Mouse (Mus musculus) CD4-positive, CD25-positive, alpha-beta regulatory T cell, adult 2 months (primary cell): ENCODE measurements around the gene Gm21988.

ENCODE experiments used
- DNase-seq: peaks from one replicate; pipeline ENCODE4 v3.0.0-alpha.2; 2012; ENCODE audit warnings: low read depth, low spot score

The Gm21988 gene

DNA sequence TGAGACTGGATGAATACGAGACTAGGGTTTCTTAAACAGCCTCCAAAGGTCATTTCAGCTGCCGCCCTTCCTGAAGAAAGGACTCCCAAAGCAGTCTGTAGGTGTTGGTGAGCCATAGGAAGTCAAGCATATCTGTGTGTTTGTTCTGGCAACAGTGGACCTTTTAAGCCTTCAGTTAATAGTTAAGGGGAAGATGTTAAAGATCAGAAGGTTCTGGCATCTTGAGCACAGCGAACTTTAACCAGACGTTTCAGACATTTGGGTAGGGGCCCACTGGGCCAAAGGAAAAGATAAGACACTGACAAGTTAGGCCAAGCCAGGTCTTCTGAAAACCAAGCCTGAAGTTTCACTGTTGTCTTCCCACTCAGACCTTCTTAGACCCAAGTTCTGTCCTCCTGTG is 21.6 kb downstream of the Gm21988 start:
- no peak for DNase-seq

GRCm38 (mm10) chr11:70216103-70216502 is 23.5 kb downstream of the Gm21988 start:
- no peak for DNase-seq

- DNase-seq: no peak
Measured at GRCm38 (mm10) chr11:70215301-70215700, 24.3 kb downstream of the Gm21988 start.

- no peak for DNase-seq
Measured at GRCm38 (mm10) chr11:70214856-70215209, 24.8 kb downstream of the Gm21988 start.

- no peak for DNase-seq
Measured at GRCm38 (mm10) chr11:70214191-70214855, 25.3 kb downstream of the Gm21988 start.

DNA sequence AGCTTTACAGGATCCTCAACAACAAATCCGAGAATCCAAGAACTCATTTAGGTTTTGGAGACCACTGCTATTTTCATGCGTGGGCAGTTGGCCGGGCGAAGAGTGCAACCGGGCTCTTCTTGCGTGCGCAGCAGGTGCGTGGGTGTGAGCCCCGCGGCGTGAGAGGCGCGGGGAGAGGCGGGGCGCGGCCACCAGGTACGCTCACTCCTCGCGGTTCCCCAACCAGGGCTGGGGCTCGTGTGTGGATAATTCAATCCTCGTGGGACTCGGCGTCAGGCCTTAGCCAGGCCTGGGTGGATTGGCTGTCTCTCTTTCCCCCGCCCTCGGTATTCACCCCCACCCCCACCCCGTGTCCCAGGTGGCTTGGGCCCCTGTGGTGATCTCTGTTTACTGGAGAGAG is 25.9 kb downstream of the Gm21988 start:
- DNase-seq: peak; percentile 47

- DNase-seq: peak; percentile 79
Measured at GRCm38 (mm10) chr11:70212896-70213295, 26.7 kb downstream of the Gm21988 start.

- no peak for DNase-seq
Measured at GRCm38 (mm10) chr11:70212423-70212822, 27.2 kb downstream of the Gm21988 start, which contains the start of gene Slc16a11. TSS of gene Slc16a11 (plus strand) at chr11:70212752.

DNA sequence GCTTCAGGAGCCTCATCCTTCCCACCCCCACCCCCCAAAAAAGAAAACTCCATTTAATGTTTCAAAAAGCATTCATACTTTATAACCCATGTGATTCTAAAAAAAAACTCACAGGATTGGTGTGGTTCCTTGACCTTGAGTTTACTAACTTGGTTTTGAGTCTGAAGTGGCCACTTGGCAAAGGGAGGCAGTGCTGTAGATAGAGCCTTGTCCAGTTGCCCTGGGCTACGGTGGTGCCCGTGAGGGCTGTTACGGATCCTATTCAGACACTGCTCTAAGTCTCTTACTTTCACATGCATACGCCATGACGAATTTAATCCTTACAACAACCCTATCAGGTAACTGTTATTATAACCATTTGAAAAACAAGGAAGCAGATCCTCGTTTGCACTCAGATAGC is 27.7 kb downstream of the Gm21988 start:
- no peak for DNase-seq

DNA sequence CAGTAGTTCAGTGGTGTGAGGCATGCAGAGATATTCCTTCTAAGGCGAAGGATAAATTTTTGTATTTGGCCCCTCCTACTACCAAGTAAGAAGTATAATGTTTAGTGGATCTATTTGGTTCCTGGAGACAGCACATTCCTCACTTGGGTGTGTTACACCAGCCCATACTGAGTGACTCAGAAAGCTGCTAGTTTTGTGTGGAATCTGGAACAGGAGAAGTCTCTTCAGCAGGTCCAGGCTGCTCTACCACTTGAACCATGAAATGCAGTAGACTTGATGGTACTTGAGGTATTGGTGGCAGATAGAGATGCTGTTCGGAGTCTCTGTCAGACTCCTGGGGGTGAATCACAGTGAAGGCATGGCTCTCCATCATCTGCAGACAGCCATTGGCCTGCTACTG is 28.9 kb downstream of the Gm21988 start:
- DNase-seq: no peak

- DNase-seq: no peak
Measured at GRCm38 (mm10) chr11:70208778-70209388, 30.7 kb downstream of the Gm21988 start.

- no peak for DNase-seq
Measured at GRCm38 (mm10) chr11:70207283-70207682, 32.3 kb downstream of the Gm21988 start.

DNA sequence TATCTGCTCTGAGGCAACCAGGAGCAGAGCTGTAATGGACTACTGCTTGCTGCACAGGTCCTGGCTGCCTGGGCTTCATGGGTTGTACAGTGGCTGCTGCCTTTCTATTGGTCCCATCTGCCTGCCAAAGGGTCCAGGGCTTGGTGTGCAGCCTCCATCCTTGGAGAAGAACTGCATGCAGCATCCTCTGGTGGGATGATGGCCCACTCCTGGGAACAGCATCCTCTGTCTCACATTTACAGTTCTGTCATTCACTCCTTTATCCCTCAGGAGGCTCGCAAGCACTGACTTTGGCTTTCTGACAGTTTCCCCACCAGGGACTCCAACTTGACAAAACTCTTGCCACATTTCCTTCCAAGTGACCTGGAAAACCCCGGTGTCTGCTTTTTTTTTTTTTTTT is 32.8 kb downstream of the Gm21988 start:
- no peak for DNase-seq

DNA sequence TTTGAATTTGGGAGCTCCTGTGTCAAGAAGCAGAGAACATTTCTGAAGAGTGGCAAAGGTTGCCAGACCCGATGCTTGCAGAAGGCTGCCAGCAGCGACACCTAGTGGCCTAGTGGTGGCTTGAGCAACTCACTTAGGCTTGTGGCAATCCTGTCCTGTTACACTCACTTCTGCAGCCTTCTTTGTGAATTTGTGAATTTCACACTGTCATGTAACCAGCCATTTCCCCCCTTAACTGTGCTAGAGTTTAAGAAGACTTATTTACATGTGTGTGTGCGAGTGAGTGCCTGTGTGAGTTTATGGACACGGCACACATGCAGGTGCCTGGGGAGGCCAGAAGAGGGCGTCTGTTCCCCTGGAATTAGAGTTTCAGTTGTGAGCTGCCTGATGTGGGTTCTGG is 37.9 kb downstream of the Gm21988 start:
- peak; percentile 90 for DNase-seq

GRCm38 (mm10) chr11:70200036-70200608 is 39.5 kb downstream of the Gm21988 start:
- no peak for DNase-seq

- no peak for DNase-seq
Measured at GRCm38 (mm10) chr11:70199107-70199506, 40.5 kb downstream of the Gm21988 start.

DNA sequence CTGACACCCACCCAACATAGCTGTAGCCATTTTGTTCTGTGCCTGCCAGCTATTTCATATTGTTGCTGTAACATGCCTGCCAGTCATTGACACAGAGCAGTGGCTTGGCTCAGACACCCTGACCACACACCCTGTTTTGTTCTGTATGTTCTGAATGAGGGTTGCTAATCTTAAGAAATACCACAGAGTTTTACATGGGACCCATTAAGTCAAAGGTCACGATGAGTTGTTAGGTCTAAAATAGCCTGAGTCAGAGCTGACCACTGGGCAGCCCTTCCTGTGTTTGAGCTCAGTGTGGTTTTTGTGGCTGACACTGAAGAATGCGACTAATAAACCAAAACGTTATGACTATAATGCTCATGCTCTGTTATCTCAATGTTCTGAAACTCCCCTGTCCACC is 41.3 kb downstream of the Gm21988 start:
- no peak for DNase-seq

DNA sequence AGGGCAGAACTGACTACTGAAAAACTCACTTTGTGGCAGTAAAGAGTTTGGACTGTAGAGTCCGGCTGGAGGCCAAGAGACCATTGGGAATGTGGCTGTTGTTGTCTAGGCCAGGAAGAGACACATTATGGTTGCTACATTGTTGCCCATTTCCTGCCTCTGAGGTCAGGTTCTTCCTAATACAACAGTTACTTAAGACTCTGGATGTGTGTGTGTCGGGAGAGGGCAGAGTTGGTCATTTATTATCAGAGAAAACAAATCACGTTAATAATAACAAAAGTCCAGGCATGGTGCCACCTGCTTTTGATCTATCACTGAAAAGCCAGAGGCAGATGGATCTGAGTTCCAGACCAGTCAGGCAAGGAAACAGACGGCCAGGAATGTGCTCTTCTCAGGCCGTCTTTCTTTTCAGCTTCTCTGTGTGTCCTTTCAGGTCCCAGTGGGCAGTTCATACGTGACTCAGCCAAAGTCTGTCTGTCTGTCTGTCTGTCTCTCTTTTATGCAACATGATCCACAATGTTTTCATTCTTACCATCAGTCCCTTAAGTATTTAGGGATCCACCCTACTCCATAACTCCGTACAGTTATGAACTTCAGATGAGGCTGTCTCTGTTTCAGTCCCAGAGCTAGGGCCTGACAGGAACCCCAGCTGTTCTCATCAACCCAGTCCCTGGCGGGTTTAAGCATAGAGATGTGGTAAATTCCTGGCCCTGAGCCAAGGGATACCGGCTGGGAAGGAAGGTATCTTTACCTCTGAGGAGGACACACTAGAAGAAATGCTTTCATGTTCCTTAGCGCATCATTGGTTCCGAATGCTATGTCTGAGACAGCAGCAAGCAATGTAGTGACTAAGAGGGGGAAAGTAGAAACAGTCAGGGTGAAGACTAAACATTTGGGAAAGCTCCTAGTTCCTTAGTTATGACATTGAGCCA is 46.0 kb downstream of the Gm21988 start:
- DNase-seq: no peak

DNA sequence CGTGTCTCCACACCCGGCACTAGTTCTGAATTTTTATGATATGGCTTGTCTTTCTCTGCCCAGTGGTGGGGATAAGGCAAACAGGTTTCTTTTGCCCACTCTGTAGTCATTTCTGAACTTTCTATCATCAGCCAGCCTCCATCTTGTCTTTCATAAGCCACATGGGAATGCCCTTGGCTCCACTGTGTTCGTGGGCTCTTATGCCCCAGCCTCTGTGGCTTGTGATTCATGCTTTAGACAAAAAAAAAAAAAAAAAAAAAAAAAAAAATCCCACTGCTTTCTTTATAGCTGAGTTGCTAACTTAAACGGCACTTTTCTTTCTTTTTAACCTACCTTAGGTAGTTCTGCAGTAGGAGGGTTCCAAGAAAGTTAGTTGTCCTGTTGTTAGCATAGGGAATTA is 47.5 kb downstream of the Gm21988 start:
- no peak for DNase-seq

DNA sequence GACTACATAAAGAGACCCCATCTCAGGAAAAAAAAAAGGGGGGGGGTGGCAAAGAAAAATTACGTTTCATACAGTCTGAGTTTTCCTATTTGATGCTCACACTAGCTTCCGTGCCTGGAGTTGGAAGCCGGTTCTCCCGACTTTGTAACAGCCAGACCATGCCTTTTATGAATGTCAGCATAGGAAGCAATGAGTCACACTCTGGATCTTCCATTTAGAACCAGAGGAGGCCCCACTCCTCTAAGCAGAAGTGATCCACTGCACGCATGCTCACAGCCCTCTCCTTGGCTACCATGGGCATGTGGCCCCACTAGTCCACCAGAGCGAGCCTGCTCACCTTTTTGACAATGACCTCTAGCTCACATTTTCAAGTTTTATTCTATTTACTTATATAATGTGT is 48.4 kb downstream of the Gm21988 start:
- no peak for DNase-seq

- peak; percentile 44 for DNase-seq
Measured at GRCm38 (mm10) chr11:70189319-70190134, 50.1 kb downstream of the Gm21988 start.
